Mouse (Mus musculus) olfactory bulb, adult 2 months (tissue): Measurements from ENCODE around the gene Gm17490. TPM values are rescaled to one million over a fixed set of nuclear protein-coding genes. Genes with fewer than 3 reads are reported as not detected.
"Not testable (repeated sequence)": the region's sequence is repeated elsewhere in the genome, so short reads cannot be mapped to it uniquely, and the experiment has no call there.

Source experiments
- H3K27ac ChIP-seq: fragments of 200-500 bp; 2 replicates; pipeline ENCODE4 v1.5.1; 2012; ENCODE audit warnings: low read depth, low read length; ENCODE audit not compliant: insufficient read depth
- H3K4me1 ChIP-seq: fragments of 200-500 bp; 2 replicates; pipeline ENCODE4 v1.6.1; 2012; ENCODE audit warnings: low read length; ENCODE audit not compliant: control insufficient read depth, insufficient read depth
- H3K4me3 ChIP-seq: fragments of 200-500 bp; 2 replicates; pipeline ENCODE4 v1.5.1; 2012; ENCODE audit warnings: mild to moderate bottlenecking, low read depth, low read length, moderate library complexity; ENCODE audit not compliant: insufficient read depth
- CTCF ChIP-seq: fragments of 200-500 bp; IDR thresholded peaks from 2 replicates; pipeline ENCODE4 v1.5.1; 2012; ENCODE audit warnings: low read depth, mild to moderate bottlenecking, low read length, moderate library complexity; ENCODE audit not compliant: insufficient read depth
- POLR2A ChIP-seq: fragments of 200-500 bp; IDR thresholded peaks from 2 replicates; pipeline ENCODE4 v1.6.1; 2012; ENCODE audit warnings: mild to moderate bottlenecking, low read depth, low read length, moderate library complexity; ENCODE audit not compliant: insufficient read depth
- WGBS: fragments of 180-500 bp; shearing (Covaris S2); methylation state at CpG from one replicate; pipeline ENCODE4 v1.1.7; 2018; 5-methylcytosine and 5-hydroxymethylcytosine counted together
- polyA plus RNA-seq: library from polyadenylated mRNA; stranded (reverse); fragments of >200 nt; gene quantifications from 2 replicates; pipeline ENCODE4 v1.2.4, GENCODE M21; 2012; ENCODE audit warnings: low replicate concordance; ENCODE audit not compliant: missing spikeins, insufficient read depth, insufficient read length

Gene Gm17490
- polyA plus RNA-seq, 1 experiment, result not detected

GRCm38 (mm10) chr2:11642451-11642941, 16.4 kb upstream of the Gm17490 start, which contains the start of gene Il2ra:
TSS of gene Il2ra (plus strand) at chr2:11642807.
- TF ChIP-seq POLR2A (no peak), CTCF (no peak)
- Histone ChIP-seq H3K27ac (no peak within 1 kb of the TSS), H3K4me1 (no peaks in the 10 kb centered on the region), H3K4me3 (no peak within 1 kb of the TSS)
- 90% methylated on average over 3 of the region's 3 CpGs for WGBS

DNA sequence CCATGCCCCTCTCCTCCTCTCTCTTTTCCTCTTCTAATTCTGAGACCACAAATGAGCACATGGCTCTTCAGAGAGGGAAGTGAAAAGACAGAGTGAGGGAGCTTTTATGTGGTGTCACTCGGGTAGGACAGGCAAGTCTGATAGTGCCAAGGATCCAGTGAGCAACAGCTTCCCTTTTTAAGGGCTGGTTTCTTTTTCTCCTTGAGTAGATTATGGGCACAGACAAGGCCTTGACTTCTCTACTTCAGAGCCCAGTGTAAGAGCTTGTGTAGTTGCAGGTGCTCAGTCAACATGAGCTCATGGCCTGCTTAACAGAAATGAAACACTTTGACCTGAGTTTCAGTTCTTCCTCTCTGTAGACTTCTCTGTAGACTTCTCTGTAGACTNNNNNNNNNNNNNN, 11.1 kb upstream of the Gm17490 start:
- TF ChIP-seq CTCF (no peak), POLR2A (no peak)
- 80% methylated on average over 1 of the region's 1 CpGs for WGBS
- H3K4me1 ChIP-seq, result no peaks in the 10 kb centered on the region
- no peak overlapping the region for H3K4me3 ChIP-seq
- no peak overlapping the region; the same call in 1 of the 2 replicates for H3K27ac ChIP-seq

DNA sequence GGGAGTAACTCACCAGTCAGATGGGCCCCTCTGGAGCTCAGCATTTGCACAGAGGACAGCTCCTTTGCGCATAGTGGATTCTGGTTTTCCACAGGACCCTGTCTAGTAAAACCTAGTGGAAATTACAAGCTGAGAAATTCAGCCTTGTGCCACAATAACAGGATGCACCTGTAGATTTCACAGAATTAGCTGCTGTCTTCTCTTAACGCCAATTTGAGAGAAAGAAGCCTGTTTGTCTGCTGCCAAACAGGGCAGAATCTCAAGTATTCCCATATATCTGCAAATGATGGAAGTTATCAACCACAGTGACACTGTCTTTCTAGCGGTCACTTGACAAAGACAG, 10.0 kb upstream of the Gm17490 start:
- Histone ChIP-seq H3K4me3 (no peak overlapping the region), H3K4me1 (no peaks in the 10 kb centered on the region), H3K27ac (no peak overlapping the region)
- WGBS, result 81% methylated on average over 3 of the region's 3 CpGs
- TF ChIP-seq CTCF, result no peak
- no peak for TF ChIP-seq POLR2A

DNA sequence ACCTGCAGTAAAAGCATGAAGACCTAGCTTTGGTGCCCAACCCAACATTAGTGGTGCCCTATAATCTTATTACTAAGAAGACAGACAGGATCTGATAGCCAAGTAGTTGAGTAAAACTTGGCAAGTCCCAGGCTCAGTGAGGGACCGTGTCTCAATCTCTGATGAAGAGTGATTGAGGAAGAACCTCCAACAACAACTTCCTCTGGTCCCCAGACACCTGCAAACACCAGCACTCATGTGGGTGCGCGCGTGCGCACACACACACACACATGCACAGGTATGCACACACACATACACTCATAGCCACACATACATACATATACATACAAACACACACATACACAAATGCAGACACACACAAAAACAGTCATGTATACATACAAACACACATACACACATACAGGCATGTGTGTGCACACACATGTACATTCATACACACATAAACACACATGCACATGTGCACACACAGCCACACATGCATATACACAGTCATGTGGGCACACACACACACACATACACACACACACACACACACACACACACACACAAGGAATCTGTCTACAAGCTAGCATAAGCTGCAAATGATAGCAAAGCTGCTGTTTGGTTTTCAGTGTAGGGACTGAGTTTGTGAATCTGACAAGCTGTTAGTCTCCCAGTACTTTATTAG, 9.5 kb upstream of the Gm17490 start:
- H3K4me1 ChIP-seq, result no peaks in the 10 kb centered on the region
- H3K27ac ChIP-seq, result no peak overlapping the region
- H3K4me3 ChIP-seq, result no peak overlapping the region
- 95% methylated on average over 5 of the region's 5 CpGs for WGBS
- TF ChIP-seq POLR2A, result no peak
- no peak for TF ChIP-seq CTCF

DNA sequence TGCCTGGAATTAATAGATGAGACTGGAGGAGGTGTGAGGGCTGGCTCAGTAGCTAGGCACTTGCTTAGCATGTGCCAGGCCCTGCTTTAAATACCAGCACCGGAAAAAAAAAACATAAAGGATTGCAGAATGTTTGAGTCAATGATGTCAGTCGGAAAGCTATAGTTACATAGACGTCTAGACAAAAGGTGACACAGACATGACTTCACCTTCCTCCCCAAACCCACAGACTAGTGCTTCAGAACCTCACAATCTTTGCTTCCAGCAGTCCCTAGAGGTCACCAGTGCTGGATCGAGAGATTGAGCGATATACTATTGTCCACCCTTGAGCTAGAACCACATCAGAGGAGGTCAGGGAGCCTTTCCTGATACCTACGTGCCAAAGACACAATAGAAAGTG, 9.0 kb upstream of the Gm17490 start:
- no peak overlapping the region for H3K27ac ChIP-seq
- WGBS, result 82% methylated on average over 6 of the region's 6 CpGs
- TF ChIP-seq POLR2A (no peak), CTCF (no peak)
- no peaks in the 10 kb centered on the region for H3K4me1 ChIP-seq
- no peak overlapping the region for H3K4me3 ChIP-seq

- Histone ChIP-seq H3K4me1 (no peaks in the 10 kb centered on the region), H3K27ac (no peak overlapping the region), H3K4me3 (no peak overlapping the region)
- WGBS, result 71% methylated on average over 2 of the region's 2 CpGs
- TF ChIP-seq POLR2A, result no peak
- TF ChIP-seq CTCF, result no peak
Measured at GRCm38 (mm10) chr2:11623726-11624125, 2.3 kb downstream of the Gm17490 start.

DNA sequence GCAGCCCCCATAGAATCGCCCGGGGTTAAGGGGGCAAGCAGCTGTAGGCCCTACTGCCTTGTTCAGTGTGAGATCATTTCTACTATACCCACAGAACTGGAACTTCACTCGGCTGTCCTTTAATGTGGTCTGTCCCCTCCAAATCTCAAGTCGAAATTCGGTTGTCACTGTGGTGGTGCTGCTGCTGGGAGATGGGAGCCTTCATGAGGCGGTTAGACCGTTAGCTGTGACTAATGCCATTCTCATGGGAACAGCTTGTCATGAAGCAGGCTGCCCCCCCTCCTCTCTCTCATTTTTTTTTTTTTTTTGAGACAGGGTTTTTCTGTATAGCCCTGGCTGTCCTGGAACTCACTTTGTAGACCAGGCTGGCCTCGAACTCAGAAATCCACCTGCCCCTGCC, 2.9 kb downstream of the Gm17490 start:
- no peaks in the 10 kb centered on the region for H3K4me1 ChIP-seq
- 92% methylated on average over 8 of the region's 8 CpGs for WGBS
- H3K4me3 ChIP-seq, result no peak overlapping the region
- H3K27ac ChIP-seq, result no peak overlapping the region
- no peak for TF ChIP-seq POLR2A

DNA sequence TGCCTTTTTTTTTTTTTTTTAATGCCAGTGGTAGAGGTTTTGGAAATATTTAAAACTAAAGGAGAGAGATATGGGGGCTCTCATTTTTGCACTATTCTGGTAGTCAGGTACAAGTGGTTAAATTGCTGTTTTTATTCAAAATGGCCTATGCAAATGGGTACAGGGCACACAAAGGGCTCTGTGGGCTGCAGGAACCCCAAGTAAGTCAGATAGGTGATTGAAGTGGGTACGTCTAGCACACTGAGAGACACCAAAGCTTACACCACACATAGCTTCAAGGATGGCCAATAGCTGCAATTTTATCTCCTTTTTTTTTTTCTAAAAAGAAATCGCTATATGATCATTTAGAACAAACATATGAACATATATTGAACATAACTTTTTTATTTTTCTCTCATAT, 6.5 kb downstream of the Gm17490 start:
- Histone ChIP-seq H3K4me3 (no peak overlapping the region), H3K27ac (no peak overlapping the region), H3K4me1 (no peaks in the 10 kb centered on the region)
- WGBS, result 72% methylated on average over 2 of the region's 2 CpGs
- TF ChIP-seq POLR2A, result no peak

GRCm38 (mm10) chr2:11616846-11617245, 9.2 kb downstream of the Gm17490 start:
- 93% methylated on average over 9 of the region's 9 CpGs for whole genome bisulfite sequencing
- TF ChIP-seq CTCF (no peak), POLR2A (no peak)
- Histone ChIP-seq H3K4me1 (no peaks in the 10 kb centered on the region), H3K4me3 (no peak overlapping the region), H3K27ac (no peak overlapping the region)

GRCm38 (mm10) chr2:11612939-11613338, 13.1 kb downstream of the Gm17490 start:
- not testable (repeated sequence) for H3K4me1 ChIP-seq, H3K4me3 ChIP-seq, H3K27ac ChIP-seq
- WGBS, result 90% methylated on average over 6 of the region's 6 CpGs

DNA sequence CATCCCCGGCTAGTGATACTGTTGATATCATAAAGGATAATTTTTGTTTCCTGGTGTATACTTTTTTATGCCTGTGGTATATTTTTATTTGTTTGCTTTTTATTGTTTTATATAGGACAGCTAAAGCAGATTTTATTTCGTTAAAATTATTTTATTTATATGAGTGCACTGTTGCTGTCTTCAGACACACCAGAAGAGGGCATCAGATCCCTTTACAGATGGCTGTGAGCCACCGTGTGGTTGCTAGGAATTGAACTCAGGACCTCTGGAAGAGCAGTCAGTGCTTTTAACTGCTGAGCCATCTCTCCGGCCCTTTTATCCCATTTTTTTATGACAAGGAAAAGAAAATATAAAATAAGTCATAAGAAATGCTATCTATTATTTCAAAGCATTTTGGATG, 19.3 kb downstream of the Gm17490 start:
- not testable (repeated sequence) for H3K4me1 ChIP-seq, H3K27ac ChIP-seq, H3K4me3 ChIP-seq
- 78% methylated on average over 4 of the region's 4 CpGs for WGBS
